Mouse (Mus musculus) MEL-GATA-1-ER (cell line): ENCODE measurements at regions not wholly inside any gene's neighbourhood (a gene's known extent, or its start where the extent isn't known, plus 50 kb on each side); places are given as distances from the start of the nearest gene placed in this dataset.

Experiments
- DNase-seq: peaks from one replicate; pipeline ENCODE4 v3.0.0-alpha.2; 2012; ENCODE audit warnings: low read depth; ENCODE audit errors: extremely low read depth

- no peak for DNase-seq
Measured at GRCm38 (mm10) chr16:90614137-90614536, 113.1 kb downstream of the Mis18a start.

DNA sequence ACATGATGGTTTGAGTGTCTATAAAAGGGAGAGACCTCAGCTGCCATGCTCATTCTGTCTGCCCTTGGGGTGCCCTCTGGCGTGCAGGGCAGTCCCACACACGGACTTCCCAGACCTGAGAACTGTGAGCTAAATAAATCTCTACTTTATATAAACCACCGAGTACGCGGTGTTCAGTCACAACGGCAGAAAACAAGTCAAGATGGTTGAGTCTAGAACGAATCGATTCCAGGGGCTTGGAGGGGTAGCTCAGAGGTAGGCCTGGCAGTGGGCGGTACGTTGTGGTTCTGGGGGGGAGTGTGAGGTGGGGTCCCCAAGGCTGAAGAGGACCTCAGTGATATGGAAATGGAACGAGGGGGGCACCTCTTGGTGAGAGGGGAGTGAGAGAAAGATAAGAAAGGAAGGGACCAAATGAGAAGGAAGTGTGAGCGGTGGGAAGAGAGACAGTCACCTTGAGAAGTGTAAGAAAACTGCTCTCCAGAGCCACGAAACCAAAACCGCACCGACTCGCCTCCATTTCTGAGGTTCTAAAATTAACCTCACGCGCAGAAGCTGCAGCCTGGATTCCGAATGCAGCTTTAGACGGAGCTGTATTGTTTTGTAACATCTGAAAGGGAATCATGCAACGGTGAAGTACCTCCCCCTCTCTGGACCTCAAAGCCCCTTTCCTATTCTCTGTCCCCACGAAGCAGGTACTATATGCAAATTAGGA, 117.0 kb downstream of the Mis18a start:
- DNase-seq: no peak

DNA sequence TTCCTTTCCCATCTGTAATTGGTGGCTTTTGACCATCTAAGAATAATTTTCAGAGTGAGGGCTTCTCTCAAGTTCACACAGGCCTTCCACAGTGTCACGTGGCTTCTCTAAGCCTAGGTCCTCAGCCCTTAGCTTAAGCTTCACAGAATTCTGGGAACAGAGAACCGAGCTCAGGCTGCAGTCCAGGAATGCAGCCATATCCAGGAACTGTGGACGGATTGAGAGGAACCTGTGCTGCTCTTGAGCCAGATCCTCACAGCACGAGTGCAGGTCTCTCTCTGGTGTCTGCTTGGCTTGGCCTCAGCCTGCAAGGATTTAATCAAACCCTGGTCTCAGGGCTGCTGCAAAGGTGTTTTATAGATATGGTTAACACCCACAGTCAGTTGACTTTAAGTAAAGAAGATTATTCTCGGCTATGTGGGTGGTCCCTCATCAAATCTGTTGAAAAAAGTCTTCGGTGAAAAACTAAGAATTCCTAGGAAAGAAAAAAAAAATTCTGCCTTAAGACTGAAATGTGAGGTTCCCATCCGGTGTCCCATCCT, 127.8 kb downstream of the Mis18a start:
- DNase-seq: no peak

DNA sequence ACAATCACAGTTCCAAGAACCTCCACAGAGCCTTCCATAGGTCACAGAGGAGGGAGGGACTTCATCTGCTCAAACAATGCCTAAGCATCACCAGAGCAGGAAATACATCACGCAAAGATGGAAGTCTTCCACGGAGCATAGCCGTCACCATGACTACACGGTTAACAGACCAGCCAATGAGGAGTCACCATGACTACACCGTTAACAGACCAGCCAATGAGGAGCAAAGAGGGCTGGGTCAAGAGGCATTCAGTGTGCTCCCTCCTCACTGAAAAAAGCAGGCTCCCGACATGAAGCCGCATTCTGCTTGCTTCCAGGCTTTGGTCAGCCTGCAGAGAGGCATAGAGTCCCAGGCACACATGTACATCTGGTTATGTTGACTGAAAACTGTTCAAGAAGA, 128.5 kb downstream of the Mis18a start:
- DNase-seq: no peak

- no peak for DNase-seq
Measured at GRCm38 (mm10) chr16:90592721-90593481, 134.3 kb downstream of the Mis18a start.

- DNase-seq: no peak
Measured at GRCm38 (mm10) chr16:90585171-90585570, 142.0 kb downstream of the Mis18a start.

DNA sequence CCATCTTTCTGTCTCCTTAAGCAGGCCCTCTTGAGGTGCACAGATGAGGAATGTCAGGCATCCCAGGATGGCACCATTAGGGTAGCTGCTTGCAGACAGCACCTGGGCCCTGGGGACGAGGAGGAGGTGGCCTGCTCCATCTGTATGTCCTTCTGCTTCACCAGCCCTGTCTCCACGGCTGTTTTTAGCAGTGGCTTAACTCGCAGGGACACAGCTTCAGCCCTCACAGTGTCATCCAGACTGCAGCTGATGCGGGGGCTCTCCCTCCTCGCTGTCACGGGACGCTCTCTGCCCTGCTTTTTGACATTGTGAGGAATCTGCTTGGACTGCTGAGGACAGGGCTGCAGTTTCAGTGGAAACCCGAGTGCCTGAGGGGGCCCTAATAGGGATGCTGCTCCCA, 146.8 kb downstream of the Mis18a start:
- DNase-seq: no peak

DNA sequence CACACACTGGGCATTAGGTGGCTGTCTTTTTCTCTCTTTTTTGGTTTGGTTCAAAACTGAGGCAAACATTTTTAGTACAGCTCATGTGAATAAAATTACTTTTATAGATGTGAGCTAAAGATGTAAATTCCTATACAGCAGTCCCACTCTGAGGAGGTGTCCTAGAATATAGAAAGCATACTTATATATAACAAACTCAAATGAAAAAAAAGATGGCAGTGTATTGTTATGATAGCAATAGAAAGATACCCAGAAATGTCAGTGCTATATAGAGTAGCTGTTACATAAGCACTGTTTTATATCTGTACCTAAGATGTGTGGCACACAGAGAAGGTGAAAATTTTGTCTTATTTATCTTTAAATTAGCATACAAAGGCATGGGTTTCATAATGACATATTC, 156.1 kb downstream of the Mis18a start:
- DNase-seq: no peak

DNA sequence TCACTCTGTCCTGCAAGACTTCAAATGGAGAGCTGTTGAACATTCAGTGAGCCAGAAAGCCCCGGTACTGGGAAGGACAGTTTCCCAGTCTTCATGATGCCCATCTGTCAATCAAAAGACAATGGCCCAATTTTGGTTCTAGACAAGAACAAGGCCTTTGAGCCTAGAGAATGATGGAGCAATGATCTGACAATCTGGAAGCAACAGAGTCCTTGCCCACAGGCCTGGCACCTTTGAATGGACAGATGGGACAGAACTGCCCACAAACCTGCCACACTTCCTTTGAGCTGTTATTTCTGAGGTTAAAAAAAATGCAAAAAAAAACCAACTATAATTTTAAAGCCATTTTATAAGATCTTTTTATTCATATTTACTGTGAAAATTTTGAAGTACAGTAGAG, 157.4 kb downstream of the Mis18a start:
- no peak for DNase-seq

GRCm38 (mm10) chr16:90565182-90565581, 162.0 kb downstream of the Mis18a start:
- DNase-seq: no peak

DNA sequence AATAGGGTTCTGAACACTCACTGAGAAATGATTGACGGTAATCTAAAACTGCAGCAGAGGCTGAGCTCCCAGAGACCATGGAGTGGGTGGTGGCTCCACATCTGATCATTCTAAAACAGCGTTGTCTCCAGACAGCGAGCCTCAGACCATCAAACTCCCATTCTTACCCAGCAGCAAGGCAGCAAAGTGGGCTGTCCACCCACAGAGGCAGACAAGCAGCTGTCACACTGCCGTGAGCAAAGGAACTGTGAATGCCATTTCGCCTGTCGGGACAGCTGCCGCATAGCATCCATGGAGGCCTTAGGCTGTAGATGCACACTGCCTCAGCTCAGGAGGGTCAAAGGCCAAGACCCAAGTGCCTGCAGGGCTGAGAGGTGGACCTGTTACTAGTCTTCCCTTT, 167.3 kb downstream of the Hunk start:
- DNase-seq: no peak

DNA sequence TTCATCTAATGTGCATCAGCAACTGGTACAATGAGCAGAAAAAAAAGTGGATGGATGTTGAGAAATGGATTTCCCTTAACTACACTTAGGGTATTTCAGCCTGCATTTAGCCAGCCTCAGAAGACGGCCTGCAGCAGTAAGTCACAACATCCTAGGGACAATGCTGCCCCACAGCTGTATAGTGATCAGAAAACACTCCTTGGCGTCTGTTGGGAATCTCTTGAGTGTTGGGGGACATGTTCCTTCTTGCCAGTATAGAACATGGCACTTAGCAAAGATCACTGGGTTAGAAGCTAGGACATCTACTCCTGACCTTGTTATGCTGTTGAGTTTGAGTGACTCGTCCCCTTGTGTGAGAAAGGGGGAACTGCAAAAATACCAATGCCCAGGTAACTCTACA, 165.2 kb downstream of the Hunk start:
- DNase-seq: no peak

- no peak for DNase-seq
Measured at GRCm38 (mm10) chr16:90550058-90550795, 164.4 kb downstream of the Hunk start.
